Mouse (Mus musculus): ENCODE results near the gene Cep85l. TPM values are rescaled to one million over a fixed set of nuclear protein-coding genes. Genes with fewer than 3 reads are reported as not detected.
A peak's percentile ranks its signal among the peaks of the same experiment; 100 is the strongest.

The Cep85l gene
- polyA plus RNA-seq, 1 experiment from 2014 or later: 8.8 TPM

GRCm38 (mm10) chr10:53414092-53415085, 34.6 kb upstream of the Cep85l start:
- Histone ChIP-seq H3K4me3 (no peak overlapping the region), H3K36me3 (no peaks in the 10 kb centered on the region), H3K27ac (peak overlapping the region; percentile 55), H3K4me2 (no peak overlapping the region), H3K27me3 (no peaks in the 10 kb centered on the region), H3K4me1 (peaks cover 20% of the 10 kb centered on the region), H3K9me3 (no peaks in the 10 kb centered on the region), H3K9ac (no peak overlapping the region)
- ATAC-seq (ENCODE audit: borderline replicate concordance, extremely low read depth, low FRiP score, low TSS enrichment): peak; percentile 35; the same call in 1 of the 2 replicates
- WGBS: 25% methylated on average over 6 of the region's 6 CpGs

GRCm38 (mm10) chr10:53412936-53413335, 33.2 kb upstream of the Cep85l start:
- 84% methylated on average over 3 of the region's 3 CpGs for WGBS
- Histone ChIP-seq H3K4me1 (peaks cover 20% of the 10 kb centered on the region), H3K27ac (no peak overlapping the region), H3K4me2 (no peak overlapping the region), H3K4me3 (no peak overlapping the region), H3K9ac (no peak overlapping the region), H3K27me3 (no peaks in the 10 kb centered on the region), H3K9me3 (no peaks in the 10 kb centered on the region), H3K36me3 (no peaks in the 10 kb centered on the region)
- no peak for ATAC-seq (ENCODE audit: borderline replicate concordance, extremely low read depth, low FRiP score, low TSS enrichment)

- no peak overlapping the region for H3K4me2 ChIP-seq
- peaks cover 20% of the 10 kb centered on the region for H3K4me1 ChIP-seq
- no peaks in the 10 kb centered on the region for H3K27me3 ChIP-seq
- 59% methylated on average over 2 of the region's 2 CpGs for WGBS
- no peak overlapping the region for H3K27ac ChIP-seq
- no peak overlapping the region for H3K4me3 ChIP-seq
- 0 out of 2 replicates have a peak, but pooled peaks have one; percentile 3 for ATAC-seq (ENCODE audit: borderline replicate concordance, extremely low read depth, low FRiP score, low TSS enrichment)
- H3K36me3 ChIP-seq: no peaks in the 10 kb centered on the region
- no peaks in the 10 kb centered on the region for H3K9me3 ChIP-seq
- H3K9ac ChIP-seq: no peak overlapping the region
Observed at GRCm38 (mm10) chr10:53412165-53412564, 32.4 kb upstream of the Cep85l start.

GRCm38 (mm10) chr10:53410831-53411230, 31.1 kb upstream of the Cep85l start:
- peaks cover 16% of the 10 kb centered on the region for H3K4me1 ChIP-seq
- H3K9me3 ChIP-seq: no peaks in the 10 kb centered on the region
- 30% methylated on average over 2 of the region's 2 CpGs for WGBS
- no peak overlapping the region for H3K4me2 ChIP-seq
- H3K27me3 ChIP-seq: no peaks in the 10 kb centered on the region
- ATAC-seq (ENCODE audit: borderline replicate concordance, extremely low read depth, low FRiP score, low TSS enrichment): no peak
- no peaks in the 10 kb centered on the region for H3K36me3 ChIP-seq
- H3K27ac ChIP-seq: no peak overlapping the region
- no peak overlapping the region for H3K9ac ChIP-seq
- no peak overlapping the region for H3K4me3 ChIP-seq

GRCm38 (mm10) chr10:53407422-53407821, 27.7 kb upstream of the Cep85l start:
- Histone ChIP-seq H3K27me3 (no peaks in the 10 kb centered on the region), H3K36me3 (no peaks in the 10 kb centered on the region), H3K4me3 (no peak overlapping the region), H3K27ac (no peak overlapping the region), H3K9me3 (no peaks in the 10 kb centered on the region), H3K9ac (no peak overlapping the region), H3K4me1 (no peaks in the 10 kb centered on the region), H3K4me2 (no peak overlapping the region)
- no peak for ATAC-seq (ENCODE audit: borderline replicate concordance, extremely low read depth, low FRiP score, low TSS enrichment)
- 84% methylated on average over 4 of the region's 4 CpGs for WGBS

- Histone ChIP-seq H3K27me3 (no peaks in the 10 kb centered on the region), H3K4me1 (no peaks in the 10 kb centered on the region), H3K4me2 (no peak overlapping the region), H3K27ac (no peak overlapping the region), H3K9ac (no peak overlapping the region), H3K9me3 (no peaks in the 10 kb centered on the region), H3K4me3 (no peak overlapping the region), H3K36me3 (no peaks in the 10 kb centered on the region)
- 88% methylated on average over 2 of the region's 2 CpGs for WGBS
- ATAC-seq (ENCODE audit: borderline replicate concordance, extremely low read depth, low FRiP score, low TSS enrichment): no peak
Observed at GRCm38 (mm10) chr10:53406845-53407244, 27.1 kb upstream of the Cep85l start.

GRCm38 (mm10) chr10:53402293-53402692, 22.5 kb upstream of the Cep85l start:
- ATAC-seq (ENCODE audit: borderline replicate concordance, extremely low read depth, low FRiP score, low TSS enrichment): no peak
- no peak overlapping the region for H3K9ac ChIP-seq
- no peaks in the 10 kb centered on the region for H3K36me3 ChIP-seq
- no peak overlapping the region for H3K27ac ChIP-seq
- H3K4me1 ChIP-seq: peaks cover 11% of the 10 kb centered on the region
- no peak overlapping the region for H3K4me3 ChIP-seq
- no peak overlapping the region for H3K4me2 ChIP-seq
- no peaks in the 10 kb centered on the region for H3K27me3 ChIP-seq
- no peaks in the 10 kb centered on the region for H3K9me3 ChIP-seq

GRCm38 (mm10) chr10:53399053-53399452, 19.3 kb upstream of the Cep85l start:
- H3K4me3 ChIP-seq: no peak overlapping the region
- ATAC-seq (ENCODE audit: borderline replicate concordance, extremely low read depth, low FRiP score, low TSS enrichment): no peak
- H3K4me1 ChIP-seq: peaks cover 14% of the 10 kb centered on the region
- WGBS: 37% methylated on average over 3 of the region's 3 CpGs
- H3K27ac ChIP-seq: peak overlapping the region; percentile 84
- no peaks in the 10 kb centered on the region for H3K9me3 ChIP-seq
- H3K36me3 ChIP-seq: no peaks in the 10 kb centered on the region
- no peaks in the 10 kb centered on the region for H3K27me3 ChIP-seq
- H3K4me2 ChIP-seq: peak overlapping the region; percentile 52
- no peak overlapping the region for H3K9ac ChIP-seq

GRCm38 (mm10) chr10:53398540-53398902, 18.8 kb upstream of the Cep85l start:
- 6% methylated on average over 9 of the region's 9 CpGs for WGBS
- peak overlapping the region; percentile 16 for H3K4me3 ChIP-seq
- peak; percentile 86; the same call in 1 of the 2 replicates for ATAC-seq (ENCODE audit: borderline replicate concordance, extremely low read depth, low FRiP score, low TSS enrichment)

GRCm38 (mm10) chr10:53397846-53398539, 18.2 kb upstream of the Cep85l start:
- no peaks in the 10 kb centered on the region for H3K27me3 ChIP-seq
- peaks cover 14% of the 10 kb centered on the region for H3K4me1 ChIP-seq
- WGBS: 34% methylated on average over 10 of the region's 10 CpGs
- no peaks in the 10 kb centered on the region for H3K9me3 ChIP-seq
- H3K27ac ChIP-seq: peak overlapping the region; percentile 84
- peak overlapping the region; percentile 52 for H3K4me2 ChIP-seq
- peak; percentile 62; the same call in 1 of the 2 replicates for ATAC-seq (ENCODE audit: borderline replicate concordance, extremely low read depth, low FRiP score, low TSS enrichment)
- no peaks in the 10 kb centered on the region for H3K36me3 ChIP-seq
- H3K9ac ChIP-seq: peak overlapping the region; percentile 31; the same call in 1 of the 2 replicates
- peak overlapping the region; percentile 16 for H3K4me3 ChIP-seq

More at GRCm38 (mm10) chr10:53398540-53398902, 18.8 kb upstream of the Cep85l start:
- no peaks in the 10 kb centered on the region for H3K27me3 ChIP-seq
- H3K4me1 ChIP-seq: peaks cover 14% of the 10 kb centered on the region
- H3K9me3 ChIP-seq: no peaks in the 10 kb centered on the region
- peak overlapping the region; percentile 31; the same call in 1 of the 2 replicates for H3K9ac ChIP-seq
- peak overlapping the region; percentile 84 for H3K27ac ChIP-seq
- peak overlapping the region; percentile 52 for H3K4me2 ChIP-seq
- no peaks in the 10 kb centered on the region for H3K36me3 ChIP-seq

- ATAC-seq (ENCODE audit: borderline replicate concordance, extremely low read depth, low FRiP score, low TSS enrichment): no peak
- Histone ChIP-seq H3K27me3 (no peaks in the 10 kb centered on the region), H3K27ac (peak overlapping the region; percentile 8; the same call in 1 of the 2 replicates), H3K36me3 (no peaks in the 10 kb centered on the region), H3K9ac (no peak overlapping the region), H3K4me3 (no peak overlapping the region), H3K4me1 (peaks cover 14% of the 10 kb centered on the region), H3K9me3 (no peaks in the 10 kb centered on the region), H3K4me2 (no peak overlapping the region)
- 59% methylated on average over 9 of the region's 9 CpGs for WGBS
Observed at GRCm38 (mm10) chr10:53394923-53395629, 15.3 kb upstream of the Cep85l start.
